Mouse (Mus musculus): Measurements from ENCODE around the gene Dnah7a. TPM values are rescaled to one million over a fixed set of nuclear protein-coding genes. Genes with fewer than 3 reads are reported as not detected.
"Not testable (repeated sequence)": the region's sequence is repeated elsewhere in the genome, so short reads cannot be mapped to it uniquely, and the experiment has no call there.

The Dnah7a gene
- polyA plus RNA-seq, 1 experiment from 2014 or later: 0.77 TPM

DNA sequence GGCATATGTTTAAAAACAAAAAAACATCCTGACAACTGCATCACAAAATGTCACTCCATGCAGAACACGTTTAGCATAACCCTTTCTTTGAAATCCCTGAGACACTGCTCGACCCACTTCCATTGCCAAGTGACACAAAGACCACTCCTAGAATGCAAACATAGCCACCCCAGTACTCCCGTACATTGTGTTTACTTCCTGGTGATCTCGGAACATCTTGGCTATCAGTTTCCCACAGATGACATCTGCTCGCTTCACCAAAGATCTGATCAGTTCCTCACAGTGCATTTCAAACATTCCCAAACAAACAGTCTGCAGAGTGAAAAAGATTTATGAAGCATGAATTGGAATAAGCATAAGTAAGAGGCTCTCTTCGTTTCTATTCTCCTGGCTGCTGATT is 76.6 kb downstream of the Dnah7a start:
- Histone ChIP-seq H3K27ac (ENCODE audit: low read depth) (no peak overlapping the region), H3K36me3 (ENCODE audit: control insufficient read depth, insufficient read depth, low read length) (no peaks in the 10 kb centered on the region), H3K4me1 (replicated peaks; ENCODE audit: control insufficient read depth, insufficient read depth, low read length) (no peaks in the 10 kb centered on the region), H3K4me2 (ENCODE audit: low read length) (no peak overlapping the region), H3K4me3 (ENCODE audit: low read depth, low read length) (no peak overlapping the region), H3K9me3 (ENCODE audit: control insufficient read depth, low read length) (no peaks in the 10 kb centered on the region), H3K9ac (ENCODE audit: low read length) (no peak overlapping the region), H3K27me3 (replicated peaks; ENCODE audit: control insufficient read depth, insufficient read depth, low read length) (no peaks in the 10 kb centered on the region)
- 26% methylated on average over 6 of the region's 6 CpGs for WGBS
- DNase-seq (ENCODE audit: low spot score): no peak
- no peak for ATAC-seq (replicated peaks; ENCODE audit: low FRiP score, low TSS enrichment, low read depth)

DNA sequence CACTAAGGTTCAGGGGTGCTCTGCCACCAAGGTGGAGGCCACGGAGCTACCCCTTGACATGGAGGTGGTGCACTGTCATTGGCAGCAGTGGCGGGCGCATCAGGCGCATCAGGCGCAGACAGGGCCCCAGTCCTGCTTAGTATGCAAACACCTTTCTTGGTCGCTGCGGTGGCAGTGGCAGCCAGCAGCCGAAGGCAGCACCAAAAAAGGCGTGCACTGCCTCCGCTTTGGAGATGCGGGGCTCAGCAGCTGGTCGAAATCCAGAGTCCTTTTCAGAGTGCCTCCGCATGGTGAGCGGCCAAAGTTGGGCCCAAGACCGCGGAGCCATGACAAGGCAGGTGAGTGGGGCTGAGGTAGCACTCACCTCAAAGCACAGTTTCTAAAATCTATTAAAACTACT is 93.1 kb downstream of the Dnah7a start:
- no peaks in the 10 kb centered on the region for H3K4me1 ChIP-seq (replicated peaks; ENCODE audit: control insufficient read depth, insufficient read depth, low read length)
- no peaks in the 10 kb centered on the region for H3K27me3 ChIP-seq (replicated peaks; ENCODE audit: control insufficient read depth, insufficient read depth, low read length)
- 94% methylated on average over 16 of the region's 16 CpGs for WGBS
- no peaks in the 10 kb centered on the region for H3K36me3 ChIP-seq (ENCODE audit: control insufficient read depth, insufficient read depth, low read length)
- no peak overlapping the region for H3K9ac ChIP-seq (ENCODE audit: low read length)
- no peak overlapping the region for H3K4me3 ChIP-seq (ENCODE audit: low read depth, low read length)
- ATAC-seq (replicated peaks; ENCODE audit: low FRiP score, low TSS enrichment, low read depth) (no peak), DNase-seq (ENCODE audit: low spot score) (no peak)
- no peak overlapping the region for H3K4me2 ChIP-seq (ENCODE audit: low read length)
- H3K27ac ChIP-seq (ENCODE audit: low read depth): no peak overlapping the region
- peaks cover 9% of the 10 kb centered on the region; the same call in 1 of the 2 replicates for H3K9me3 ChIP-seq (ENCODE audit: control insufficient read depth, low read length)

DNA sequence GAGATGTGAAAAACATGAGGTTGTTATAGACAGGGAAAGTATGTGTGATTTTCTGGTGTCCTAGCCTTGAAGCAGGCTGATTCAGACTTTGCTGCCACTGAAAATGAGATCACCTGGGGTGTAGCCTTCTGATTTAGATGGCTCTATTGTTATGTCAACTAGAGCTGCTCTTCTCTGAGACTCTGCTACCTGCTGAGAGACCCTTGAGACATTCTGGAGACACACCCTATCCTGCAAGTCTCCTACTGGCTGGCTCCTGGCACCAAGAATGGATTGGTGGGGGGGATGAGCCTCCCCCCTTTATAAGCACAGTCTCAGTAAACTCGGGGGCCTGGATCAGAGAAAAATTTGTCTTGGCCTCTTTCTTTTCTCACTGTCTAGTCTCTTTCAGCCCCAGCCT is 125.3 kb downstream of the Dnah7a start:
- WGBS: 17% methylated on average over 1 of the region's 1 CpGs
- H3K4me2 ChIP-seq (ENCODE audit: low read length); H3K27ac ChIP-seq (ENCODE audit: low read depth); H3K36me3 ChIP-seq (ENCODE audit: control insufficient read depth, insufficient read depth, low read length); H3K4me3 ChIP-seq (ENCODE audit: low read depth, low read length); DNase-seq (ENCODE audit: low spot score); H3K4me1 ChIP-seq (replicated peaks; ENCODE audit: control insufficient read depth, insufficient read depth, low read length); H3K27me3 ChIP-seq (replicated peaks; ENCODE audit: control insufficient read depth, insufficient read depth, low read length); ATAC-seq (replicated peaks; ENCODE audit: low FRiP score, low TSS enrichment, low read depth); H3K9ac ChIP-seq (ENCODE audit: low read length); H3K9me3 ChIP-seq (ENCODE audit: control insufficient read depth, low read length): not testable (repeated sequence)

DNA sequence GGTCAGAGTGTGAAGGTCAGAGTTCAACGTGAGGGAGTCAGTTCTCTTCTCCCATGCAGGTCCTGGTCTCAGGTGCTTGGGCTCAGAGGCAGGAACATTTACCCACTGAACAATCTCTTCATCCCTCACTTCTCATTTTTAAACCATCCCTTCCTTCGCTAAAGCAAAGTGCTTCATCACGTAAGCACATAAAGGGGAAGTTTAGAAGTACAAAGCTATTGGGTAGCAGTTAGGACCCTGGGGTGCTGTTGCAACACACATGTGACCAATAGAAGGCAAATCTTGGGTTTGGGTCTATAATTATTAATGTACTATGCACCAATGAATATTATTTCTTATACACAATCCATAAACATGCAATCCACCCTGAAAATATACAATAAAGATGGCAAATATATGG is 148.7 kb downstream of the Dnah7a start:
- H3K9me3 ChIP-seq (ENCODE audit: control insufficient read depth, low read length); H3K4me2 ChIP-seq (ENCODE audit: low read length); H3K9ac ChIP-seq (ENCODE audit: low read length); DNase-seq (ENCODE audit: low spot score); H3K27me3 ChIP-seq (replicated peaks; ENCODE audit: control insufficient read depth, insufficient read depth, low read length); H3K36me3 ChIP-seq (ENCODE audit: control insufficient read depth, insufficient read depth, low read length); H3K4me3 ChIP-seq (ENCODE audit: low read depth, low read length); H3K27ac ChIP-seq (ENCODE audit: low read depth); ATAC-seq (replicated peaks; ENCODE audit: low FRiP score, low TSS enrichment, low read depth); H3K4me1 ChIP-seq (replicated peaks; ENCODE audit: control insufficient read depth, insufficient read depth, low read length): not testable (repeated sequence)
- WGBS: 87% methylated on average over 3 of the region's 3 CpGs

DNA sequence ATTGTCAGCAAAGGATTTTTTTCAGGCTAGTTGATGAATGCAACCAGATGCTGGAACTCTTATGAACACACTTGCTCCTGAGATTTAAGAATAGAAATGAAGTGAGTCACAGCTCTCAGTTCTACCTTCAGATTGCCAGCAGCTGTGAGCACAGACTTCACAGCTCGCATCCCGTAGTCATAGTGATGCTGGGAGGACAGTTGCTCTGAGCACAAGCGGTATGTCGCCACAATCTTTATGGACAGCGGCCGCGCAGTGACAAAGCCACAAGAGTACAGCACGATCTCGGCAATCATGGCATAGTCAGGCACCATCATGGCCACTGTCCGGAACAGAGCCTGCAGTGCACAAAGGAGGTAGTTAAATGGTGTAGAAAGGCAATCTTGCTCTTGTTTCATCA is 159.6 kb downstream of the Dnah7a start:
- not testable (repeated sequence) for H3K4me1 ChIP-seq (replicated peaks; ENCODE audit: control insufficient read depth, insufficient read depth, low read length); DNase-seq (ENCODE audit: low spot score); H3K4me2 ChIP-seq (ENCODE audit: low read length); H3K9ac ChIP-seq (ENCODE audit: low read length); ATAC-seq (replicated peaks; ENCODE audit: low FRiP score, low TSS enrichment, low read depth); H3K36me3 ChIP-seq (ENCODE audit: control insufficient read depth, insufficient read depth, low read length); H3K4me3 ChIP-seq (ENCODE audit: low read depth, low read length); H3K27ac ChIP-seq (ENCODE audit: low read depth); H3K9me3 ChIP-seq (ENCODE audit: control insufficient read depth, low read length); H3K27me3 ChIP-seq (replicated peaks; ENCODE audit: control insufficient read depth, insufficient read depth, low read length)
- 94% methylated on average over 10 of the region's 10 CpGs for WGBS

DNA sequence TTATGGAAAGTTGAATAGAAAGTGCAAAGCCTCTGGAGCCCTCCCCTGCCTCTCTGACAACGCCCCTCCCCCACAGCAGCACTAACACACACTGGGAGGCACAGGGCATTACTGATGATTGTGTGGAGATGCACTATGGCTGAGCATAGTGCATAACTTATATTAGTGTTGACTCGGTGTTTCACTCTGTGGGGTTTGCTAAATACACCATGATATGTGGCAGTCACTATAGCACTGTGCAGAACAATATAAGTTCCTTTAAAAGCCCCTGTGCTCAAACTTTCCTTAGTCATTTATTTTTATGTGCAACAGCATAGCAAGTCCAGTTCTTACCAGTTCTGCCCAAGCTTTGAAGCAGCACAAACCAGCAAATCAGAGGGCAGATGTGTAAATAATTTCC is 168.2 kb downstream of the Dnah7a start:
- not testable (repeated sequence) for H3K36me3 ChIP-seq (ENCODE audit: control insufficient read depth, insufficient read depth, low read length); H3K9me3 ChIP-seq (ENCODE audit: control insufficient read depth, low read length); H3K4me3 ChIP-seq (ENCODE audit: low read depth, low read length); H3K27me3 ChIP-seq (replicated peaks; ENCODE audit: control insufficient read depth, insufficient read depth, low read length); H3K9ac ChIP-seq (ENCODE audit: low read length); H3K27ac ChIP-seq (ENCODE audit: low read depth); H3K4me2 ChIP-seq (ENCODE audit: low read length); DNase-seq (ENCODE audit: low spot score); ATAC-seq (replicated peaks; ENCODE audit: low FRiP score, low TSS enrichment, low read depth); H3K4me1 ChIP-seq (replicated peaks; ENCODE audit: control insufficient read depth, insufficient read depth, low read length)
- WGBS: 62% methylated on average over 2 of the region's 2 CpGs

DNA sequence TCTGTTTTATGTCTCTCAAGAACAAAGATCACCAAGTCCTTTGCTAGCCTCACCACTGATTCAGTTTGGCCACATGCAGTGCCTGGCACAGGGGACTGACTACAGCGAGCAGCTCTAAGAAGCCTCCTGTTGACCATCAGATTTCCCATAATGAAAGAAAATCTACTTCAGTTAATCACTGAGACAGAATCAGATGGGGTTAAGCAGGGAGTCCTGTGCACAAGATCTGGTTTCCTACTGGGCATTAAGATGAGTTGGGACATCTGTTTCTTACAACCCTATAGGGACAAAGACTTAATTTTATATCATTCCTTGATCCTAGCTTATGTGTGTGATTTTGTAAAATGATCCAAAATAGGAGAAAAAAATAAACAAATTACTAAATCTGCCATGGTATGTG is 171.8 kb downstream of the Dnah7a start:
- H3K36me3 ChIP-seq (ENCODE audit: control insufficient read depth, insufficient read depth, low read length); H3K9ac ChIP-seq (ENCODE audit: low read length); H3K27me3 ChIP-seq (replicated peaks; ENCODE audit: control insufficient read depth, insufficient read depth, low read length); H3K27ac ChIP-seq (ENCODE audit: low read depth); H3K4me2 ChIP-seq (ENCODE audit: low read length); DNase-seq (ENCODE audit: low spot score); ATAC-seq (replicated peaks; ENCODE audit: low FRiP score, low TSS enrichment, low read depth); H3K9me3 ChIP-seq (ENCODE audit: control insufficient read depth, low read length); H3K4me3 ChIP-seq (ENCODE audit: low read depth, low read length); H3K4me1 ChIP-seq (replicated peaks; ENCODE audit: control insufficient read depth, insufficient read depth, low read length): not testable (repeated sequence)
- 48% methylated on average over 1 of the region's 1 CpGs for WGBS

DNA sequence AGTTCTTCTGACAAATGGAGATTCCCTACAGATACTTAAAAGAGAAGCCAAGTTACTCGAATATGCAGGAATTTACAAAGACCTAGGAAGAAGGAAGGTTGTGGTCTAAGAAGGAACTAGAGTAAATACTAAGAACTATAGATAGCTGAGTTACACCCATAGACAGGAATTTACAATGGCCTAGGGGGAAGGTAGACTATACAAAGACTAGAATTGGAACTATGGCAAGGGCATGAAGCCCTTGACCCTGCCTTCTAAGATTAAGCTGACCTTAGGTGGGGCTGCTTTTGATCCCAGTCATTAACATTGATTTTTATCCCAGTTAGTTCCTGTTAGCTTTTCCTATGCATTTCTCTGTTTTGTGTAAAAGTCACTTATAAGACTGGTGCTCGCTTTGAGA is 180.6 kb downstream of the Dnah7a start:
- ATAC-seq (replicated peaks; ENCODE audit: low FRiP score, low TSS enrichment, low read depth); H3K4me1 ChIP-seq (replicated peaks; ENCODE audit: control insufficient read depth, insufficient read depth, low read length); H3K9ac ChIP-seq (ENCODE audit: low read length); DNase-seq (ENCODE audit: low spot score); H3K9me3 ChIP-seq (ENCODE audit: control insufficient read depth, low read length); H3K4me3 ChIP-seq (ENCODE audit: low read depth, low read length); H3K27me3 ChIP-seq (replicated peaks; ENCODE audit: control insufficient read depth, insufficient read depth, low read length); H3K27ac ChIP-seq (ENCODE audit: low read depth); H3K4me2 ChIP-seq (ENCODE audit: low read length); H3K36me3 ChIP-seq (ENCODE audit: control insufficient read depth, insufficient read depth, low read length): not testable (repeated sequence)
- WGBS: 65% methylated on average over 2 of the region's 2 CpGs

DNA sequence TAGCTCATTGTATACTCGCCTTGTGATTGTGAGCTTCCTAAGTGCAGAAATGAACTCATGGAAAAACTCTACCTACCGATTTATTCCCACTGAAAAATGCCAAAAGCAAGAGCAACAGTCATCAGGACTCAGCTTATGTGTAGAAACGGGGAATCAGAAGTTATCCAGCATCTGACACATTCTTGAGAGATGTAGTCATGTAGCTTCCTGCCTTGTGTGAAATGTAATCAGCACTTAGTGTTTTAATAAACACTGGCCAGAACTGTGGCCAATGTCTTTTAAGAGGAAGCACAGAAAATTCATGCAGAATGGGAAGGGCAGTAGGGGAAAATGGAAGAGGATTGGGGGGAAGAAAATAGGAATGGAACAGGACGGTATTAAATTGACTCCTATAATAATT is 232.9 kb downstream of the Dnah7a start:
- H3K9me3 ChIP-seq (ENCODE audit: control insufficient read depth, low read length): no peaks in the 10 kb centered on the region
- 55% methylated on average over 4 of the region's 4 CpGs for WGBS
- no peak for DNase-seq (ENCODE audit: low spot score)
- H3K27me3 ChIP-seq (replicated peaks; ENCODE audit: control insufficient read depth, insufficient read depth, low read length): no peaks in the 10 kb centered on the region
- H3K27ac ChIP-seq (ENCODE audit: low read depth): no peak overlapping the region
- H3K9ac ChIP-seq (ENCODE audit: low read length): no peak overlapping the region
- H3K4me1 ChIP-seq (replicated peaks; ENCODE audit: control insufficient read depth, insufficient read depth, low read length): no peaks in the 10 kb centered on the region
- ATAC-seq (replicated peaks; ENCODE audit: low FRiP score, low TSS enrichment, low read depth): no peak
- no peaks in the 10 kb centered on the region for H3K36me3 ChIP-seq (ENCODE audit: control insufficient read depth, insufficient read depth, low read length)
- no peak overlapping the region for H3K4me3 ChIP-seq (ENCODE audit: low read depth, low read length)
- no peak overlapping the region for H3K4me2 ChIP-seq (ENCODE audit: low read length)
